Mouse (Mus musculus): ENCODE measurements around the gene Dph5. TPM values are rescaled to one million over a fixed set of nuclear protein-coding genes. Genes with fewer than 3 reads are reported as not detected.

Gene Dph5
- polyA plus RNA-seq (2016; fragmentation: Nextera tagmentation; extraction: Ambion mirVana): 29.5 and 31.0 TPM in 2 replicates

- H3K27me3 ChIP-seq (ENCODE audit: low read depth, poor library complexity, severe bottlenecking): no peaks in the 10 kb centered on the region
- H3K4me3 ChIP-seq: peak within 1 kb of the TSS; percentile 83
- H3K9me3 ChIP-seq (replicated peaks): no peaks in the 10 kb centered on the region
- H3K4me1 ChIP-seq: peaks cover 11% of the 10 kb centered on the region
- H3K36me3 ChIP-seq: peaks cover 5% of the 10 kb centered on the region; the same call in 1 of the 2 replicates
- under 1% methylated on average over 40 of the region's 40 CpGs for WGBS
- H3K27ac ChIP-seq (replicated peaks): peak within 1 kb of the TSS; percentile 91
- peak; percentile 93 for DNase-seq (ENCODE audit: low spot score)
Observed at GRCm38 (mm10) chr3:115887427-115888309, at the start of gene Dph5. Dph5 (plus strand) TSS chr3:115887837.

- Histone ChIP-seq H3K4me3 (no peak overlapping the region), H3K4me1 (peaks cover 13% of the 10 kb centered on the region), H3K27me3 (ENCODE audit: low read depth, poor library complexity, severe bottlenecking) (no peaks in the 10 kb centered on the region), H3K36me3 (no peaks in the 10 kb centered on the region), H3K27ac (replicated peaks) (no peak overlapping the region), H3K9me3 (replicated peaks) (no peaks in the 10 kb centered on the region)
- no peak for DNase-seq (ENCODE audit: low spot score)
- 58% methylated on average over 3 of the region's 3 CpGs for WGBS
Observed at GRCm38 (mm10) chr3:115844566-115844965, 43.1 kb upstream of the Dph5 start.

GRCm38 (mm10) chr3:115845032-115845618 lies 42.5 kb upstream of the Dph5 start:
- 82% methylated on average over 5 of the region's 5 CpGs for WGBS
- no peak for DNase-seq (ENCODE audit: low spot score)

GRCm38 (mm10) chr3:115845724-115846123 lies 41.9 kb upstream of the Dph5 start:
- Histone ChIP-seq H3K27me3 (ENCODE audit: low read depth, poor library complexity, severe bottlenecking) (no peaks in the 10 kb centered on the region), H3K4me3 (no peak overlapping the region), H3K9me3 (replicated peaks) (no peaks in the 10 kb centered on the region), H3K36me3 (no peaks in the 10 kb centered on the region), H3K4me1 (peaks cover 13% of the 10 kb centered on the region), H3K27ac (replicated peaks) (no peak overlapping the region)
- 74% methylated on average over 1 of the region's 1 CpGs for WGBS
- no peak for DNase-seq (ENCODE audit: low spot score)

More at GRCm38 (mm10) chr3:115845032-115845618, 42.5 kb upstream of the Dph5 start:
- no peaks in the 10 kb centered on the region for H3K9me3 ChIP-seq (replicated peaks)
- no peaks in the 10 kb centered on the region for H3K36me3 ChIP-seq
- no peak overlapping the region for H3K27ac ChIP-seq (replicated peaks)
- H3K4me1 ChIP-seq: peaks cover 13% of the 10 kb centered on the region
- no peak overlapping the region for H3K4me3 ChIP-seq
- H3K27me3 ChIP-seq (ENCODE audit: low read depth, poor library complexity, severe bottlenecking): no peaks in the 10 kb centered on the region

GRCm38 (mm10) chr3:115846153-115846552 lies 41.5 kb upstream of the Dph5 start:
- Histone ChIP-seq H3K9me3 (replicated peaks) (no peaks in the 10 kb centered on the region), H3K4me1 (peaks cover 13% of the 10 kb centered on the region), H3K4me3 (no peak overlapping the region), H3K27me3 (ENCODE audit: low read depth, poor library complexity, severe bottlenecking) (no peaks in the 10 kb centered on the region), H3K27ac (replicated peaks) (no peak overlapping the region), H3K36me3 (no peaks in the 10 kb centered on the region)
- DNase-seq (ENCODE audit: low spot score): no peak
- WGBS: 94% methylated on average over 5 of the region's 5 CpGs

- no peak for DNase-seq (ENCODE audit: low spot score)
- peaks cover 13% of the 10 kb centered on the region for H3K4me1 ChIP-seq
- H3K4me3 ChIP-seq: no peak overlapping the region
- WGBS: 88% methylated on average over 11 of the region's 11 CpGs
- H3K9me3 ChIP-seq (replicated peaks): no peaks in the 10 kb centered on the region
- no peaks in the 10 kb centered on the region for H3K27me3 ChIP-seq (ENCODE audit: low read depth, poor library complexity, severe bottlenecking)
- no peaks in the 10 kb centered on the region for H3K36me3 ChIP-seq
- no peak overlapping the region for H3K27ac ChIP-seq (replicated peaks)
Observed at GRCm38 (mm10) chr3:115848686-115849480, 38.8 kb upstream of the Dph5 start.

GRCm38 (mm10) chr3:115850946-115851345 lies 36.7 kb upstream of the Dph5 start:
- Histone ChIP-seq H3K27me3 (ENCODE audit: low read depth, poor library complexity, severe bottlenecking) (no peaks in the 10 kb centered on the region), H3K27ac (replicated peaks) (no peak overlapping the region), H3K4me1 (peaks cover 6% of the 10 kb centered on the region), H3K9me3 (replicated peaks) (no peaks in the 10 kb centered on the region), H3K36me3 (no peaks in the 10 kb centered on the region), H3K4me3 (no peak overlapping the region)
- no peak for DNase-seq (ENCODE audit: low spot score)
- 78% methylated on average over 4 of the region's 4 CpGs for WGBS

GRCm38 (mm10) chr3:115854672-115855191 lies 32.9 kb upstream of the Dph5 start:
- 92% methylated on average over 7 of the region's 7 CpGs for WGBS
- Histone ChIP-seq H3K9me3 (replicated peaks) (no peaks in the 10 kb centered on the region), H3K4me1 (peaks cover 37% of the 10 kb centered on the region), H3K27ac (replicated peaks) (no peak overlapping the region), H3K36me3 (no peaks in the 10 kb centered on the region), H3K27me3 (ENCODE audit: low read depth, poor library complexity, severe bottlenecking) (no peaks in the 10 kb centered on the region), H3K4me3 (no peak overlapping the region)
- no peak for DNase-seq (ENCODE audit: low spot score)

- H3K36me3 ChIP-seq: no peaks in the 10 kb centered on the region
- H3K27me3 ChIP-seq (ENCODE audit: low read depth, poor library complexity, severe bottlenecking): no peaks in the 10 kb centered on the region
- H3K4me1 ChIP-seq: peaks cover 37% of the 10 kb centered on the region
- no peaks in the 10 kb centered on the region for H3K9me3 ChIP-seq (replicated peaks)
- no peak for DNase-seq (ENCODE audit: low spot score)
- WGBS: 65% methylated on average over 10 of the region's 10 CpGs
- peak overlapping the region; percentile 67; the same call in 1 of the 2 replicates for H3K27ac ChIP-seq (replicated peaks)
- H3K4me3 ChIP-seq: no peak overlapping the region
Observed at GRCm38 (mm10) chr3:115855576-115855975, 32.1 kb upstream of the Dph5 start.

- peak; percentile 25 for DNase-seq (ENCODE audit: low spot score)
Observed at GRCm38 (mm10) chr3:115856484-115857022, 31.1 kb upstream of the Dph5 start.

GRCm38 (mm10) chr3:115857436-115857835 lies 30.2 kb upstream of the Dph5 start:
- Histone ChIP-seq H3K27me3 (ENCODE audit: low read depth, poor library complexity, severe bottlenecking) (no peaks in the 10 kb centered on the region), H3K9me3 (replicated peaks) (no peaks in the 10 kb centered on the region), H3K4me3 (no peak overlapping the region), H3K27ac (replicated peaks) (no peak overlapping the region), H3K4me1 (peaks cover 37% of the 10 kb centered on the region), H3K36me3 (no peaks in the 10 kb centered on the region)
- no peak for DNase-seq (ENCODE audit: low spot score)
- WGBS: 76% methylated on average over 10 of the region's 10 CpGs

More at GRCm38 (mm10) chr3:115856484-115857022, 31.1 kb upstream of the Dph5 start:
- H3K4me3 ChIP-seq: no peak overlapping the region; the same call in 1 of the 2 replicates
- peak overlapping the region; percentile 74; the same call in 1 of the 2 replicates for H3K27ac ChIP-seq (replicated peaks)
- peaks cover 37% of the 10 kb centered on the region for H3K4me1 ChIP-seq
- no peaks in the 10 kb centered on the region for H3K27me3 ChIP-seq (ENCODE audit: low read depth, poor library complexity, severe bottlenecking)
- WGBS: 16% methylated on average over 8 of the region's 8 CpGs
- no peaks in the 10 kb centered on the region for H3K36me3 ChIP-seq
- H3K9me3 ChIP-seq (replicated peaks): no peaks in the 10 kb centered on the region

- Histone ChIP-seq H3K4me3 (no peak overlapping the region), H3K36me3 (no peaks in the 10 kb centered on the region), H3K4me1 (peaks cover 37% of the 10 kb centered on the region), H3K27me3 (ENCODE audit: low read depth, poor library complexity, severe bottlenecking) (no peaks in the 10 kb centered on the region), H3K9me3 (replicated peaks) (no peaks in the 10 kb centered on the region), H3K27ac (replicated peaks) (no peak overlapping the region; the same call in 1 of the 2 replicates)
- DNase-seq (ENCODE audit: low spot score): no peak
- WGBS: 86% methylated on average over 3 of the region's 3 CpGs
Observed at GRCm38 (mm10) chr3:115858822-115859221, 28.8 kb upstream of the Dph5 start.
